Mouse (Mus musculus): ENCODE results near the gene Btaf1. TPM values are rescaled to one million over a fixed set of nuclear protein-coding genes. Genes with fewer than 3 reads are reported as not detected.

Gene Btaf1
- polyA plus RNA-seq, 1 experiment from 2014 or later, result 9.0 TPM

- Histone ChIP-seq H3K36me3 (peaks cover 59% of the 10 kb centered on the region), H3K4me2 (no peak overlapping the region), H3K4me3 (no peak overlapping the region), H3K4me1 (replicated peaks) (no peaks in the 10 kb centered on the region), H3K27me3 (no peaks in the 10 kb centered on the region), H3K9me3 (no peaks in the 10 kb centered on the region), H3K9ac (no peak overlapping the region), H3K27ac (replicated peaks) (no peak overlapping the region)
- 97% methylated on average over 3 of the region's 3 CpGs for WGBS
- ATAC-seq (ENCODE audit: low FRiP score, low read depth), result no peak
These were observed 84.0 kb downstream of the Btaf1 start for GRCm38 (mm10) chr19:37009878-37010281.

DNA sequence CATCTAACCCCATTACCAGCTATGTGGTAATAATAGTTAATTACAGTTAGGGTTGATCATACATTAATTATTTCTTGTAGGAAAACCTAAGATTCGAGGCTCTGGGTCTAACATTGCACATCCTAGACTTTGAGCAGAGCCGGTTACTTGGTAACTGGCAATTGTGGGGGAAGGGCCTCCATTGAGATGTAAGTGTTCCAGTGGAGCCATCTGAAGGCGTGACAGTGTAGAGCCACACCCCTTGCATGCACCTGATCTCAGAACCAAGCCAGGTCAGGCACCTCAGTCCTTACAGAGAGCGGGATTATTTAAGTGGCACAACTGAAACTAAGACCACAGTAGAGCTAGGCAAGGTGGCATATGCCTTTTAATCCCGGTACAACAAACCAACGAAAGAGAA is 87.6 kb downstream of the Btaf1 start:
- Histone ChIP-seq H3K4me3 (no peak overlapping the region), H3K4me2 (no peak overlapping the region), H3K36me3 (peaks cover 45% of the 10 kb centered on the region), H3K9me3 (0 out of 2 replicates have a peak, but pooled peaks cover 4% of the 10 kb centered on the region), H3K27ac (replicated peaks) (no peak overlapping the region), H3K9ac (no peak overlapping the region), H3K27me3 (no peaks in the 10 kb centered on the region), H3K4me1 (replicated peaks) (peaks cover 6% of the 10 kb centered on the region; the same call in 1 of the 2 replicates)
- no peak for ATAC-seq (ENCODE audit: low FRiP score, low read depth)
- 96% methylated on average over 6 of the region's 6 CpGs for WGBS

GRCm38 (mm10) chr19:37014173-37014939 is 88.5 kb downstream of the Btaf1 start:
- H3K4me3 ChIP-seq, result no peak overlapping the region
- peaks cover 42% of the 10 kb centered on the region for H3K36me3 ChIP-seq
- H3K4me2 ChIP-seq, result no peak overlapping the region
- H3K9me3 ChIP-seq, result 0 out of 2 replicates have a peak, but pooled peaks cover 4% of the 10 kb centered on the region
- H3K4me1 ChIP-seq (replicated peaks), result peaks cover 9% of the 10 kb centered on the region; the same call in 1 of the 2 replicates
- H3K27ac ChIP-seq (replicated peaks), result no peak overlapping the region
- no peak overlapping the region for H3K9ac ChIP-seq
- 89% methylated on average over 8 of the region's 8 CpGs for WGBS
- ATAC-seq (ENCODE audit: low FRiP score, low read depth), result no peak
- no peaks in the 10 kb centered on the region for H3K27me3 ChIP-seq

GRCm38 (mm10) chr19:37016890-37017289 is 91.0 kb downstream of the Btaf1 start:
- no peak overlapping the region for H3K27ac ChIP-seq (replicated peaks)
- H3K4me3 ChIP-seq, result no peak overlapping the region
- no peak overlapping the region for H3K4me2 ChIP-seq
- H3K27me3 ChIP-seq, result no peaks in the 10 kb centered on the region
- WGBS, result 95% methylated on average over 6 of the region's 6 CpGs
- ATAC-seq (ENCODE audit: low FRiP score, low read depth), result no peak
- H3K9ac ChIP-seq, result no peak overlapping the region
- H3K4me1 ChIP-seq (replicated peaks), result peaks cover 9% of the 10 kb centered on the region; the same call in 1 of the 2 replicates
- peaks cover 18% of the 10 kb centered on the region for H3K36me3 ChIP-seq
- H3K9me3 ChIP-seq, result 0 out of 2 replicates have a peak, but pooled peaks cover 4% of the 10 kb centered on the region

DNA sequence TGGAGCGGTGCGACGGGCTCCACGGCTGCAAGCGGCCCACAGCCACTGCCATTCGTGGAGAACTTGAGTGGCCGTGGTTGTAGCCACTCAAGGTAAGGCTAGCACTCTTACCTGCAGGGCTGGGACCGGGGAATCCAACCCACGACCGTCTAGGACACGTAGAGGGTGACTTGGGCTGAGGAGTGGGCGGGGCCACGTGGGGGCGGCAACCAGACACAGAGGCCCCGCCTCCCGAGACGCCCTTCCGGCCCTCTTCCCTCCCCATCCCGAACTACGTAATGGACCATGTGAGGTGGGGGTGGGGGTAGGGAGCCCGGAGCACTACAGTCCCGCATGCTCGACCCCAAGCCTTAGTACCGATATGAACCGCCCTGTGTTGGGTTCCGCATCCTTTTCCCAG is 92.5 kb downstream of the Btaf1 start:
- H3K4me2 ChIP-seq, result peak overlapping the region; percentile 57
- no peak overlapping the region for H3K27ac ChIP-seq (replicated peaks)
- 0 out of 2 replicates have a peak, but pooled peaks cover 5% of the 10 kb centered on the region for H3K36me3 ChIP-seq
- peak overlapping the region; percentile 36 for H3K4me3 ChIP-seq
- WGBS, result 5% methylated on average over 26 of the region's 26 CpGs
- H3K27me3 ChIP-seq, result no peaks in the 10 kb centered on the region
- 0 out of 2 replicates have a peak overlapping the region, but pooled peaks have one; percentile 29 for H3K9ac ChIP-seq
- 0 out of 2 replicates have a peak, but pooled peaks cover 4% of the 10 kb centered on the region for H3K9me3 ChIP-seq
- ATAC-seq (ENCODE audit: low FRiP score, low read depth), result peak; percentile 92
- H3K4me1 ChIP-seq (replicated peaks), result peaks cover 9% of the 10 kb centered on the region; the same call in 1 of the 2 replicates

GRCm38 (mm10) chr19:37018931-37019330 is 93.1 kb downstream of the Btaf1 start:
- 56% methylated on average over 5 of the region's 5 CpGs for whole genome bisulfite sequencing
- H3K36me3 ChIP-seq, result 0 out of 2 replicates have a peak, but pooled peaks cover under 1% of the 10 kb centered on the region
- H3K27ac ChIP-seq (replicated peaks), result no peak overlapping the region
- peak overlapping the region; percentile 57 for H3K4me2 ChIP-seq
- H3K9ac ChIP-seq, result 0 out of 2 replicates have a peak overlapping the region, but pooled peaks have one; percentile 29
- H3K27me3 ChIP-seq, result no peaks in the 10 kb centered on the region
- ATAC-seq (ENCODE audit: low FRiP score, low read depth), result no peak
- H3K4me3 ChIP-seq, result peak overlapping the region; percentile 36
- H3K4me1 ChIP-seq (replicated peaks), result peaks cover 9% of the 10 kb centered on the region; the same call in 1 of the 2 replicates
- H3K9me3 ChIP-seq, result 0 out of 2 replicates have a peak, but pooled peaks cover 4% of the 10 kb centered on the region

- ATAC-seq (ENCODE audit: low FRiP score, low read depth), result no peak
- Histone ChIP-seq H3K9me3 (0 out of 2 replicates have a peak, but pooled peaks cover 4% of the 10 kb centered on the region), H3K4me2 (no peak overlapping the region), H3K4me3 (no peak overlapping the region), H3K27me3 (no peaks in the 10 kb centered on the region), H3K27ac (replicated peaks) (no peak overlapping the region), H3K9ac (no peak overlapping the region), H3K36me3 (0 out of 2 replicates have a peak, but pooled peaks cover 8% of the 10 kb centered on the region), H3K4me1 (replicated peaks) (peaks cover 9% of the 10 kb centered on the region; the same call in 1 of the 2 replicates)
- WGBS, result 52% methylated on average over 5 of the region's 5 CpGs
These were observed 94.7 kb downstream of the Btaf1 start for GRCm38 (mm10) chr19:37020531-37020930.

DNA sequence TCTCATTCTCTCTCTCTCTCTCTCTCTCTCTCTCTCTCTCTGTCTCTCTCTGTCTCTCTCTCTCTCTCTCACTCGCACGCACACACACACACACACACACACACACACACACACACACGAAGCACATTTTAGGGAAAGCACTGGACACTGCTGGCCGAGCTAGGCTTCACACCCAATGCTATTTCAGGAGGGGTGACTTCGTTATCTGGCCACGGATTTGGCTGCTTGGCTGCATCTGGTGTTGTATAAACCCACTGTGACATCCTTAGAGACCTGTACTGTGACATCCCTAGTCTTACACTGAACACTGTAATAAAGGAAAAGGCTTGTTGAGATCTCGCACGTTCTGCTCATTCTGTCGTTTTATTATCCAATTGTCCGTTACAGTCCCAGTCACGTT is 95.1 kb downstream of the Btaf1 start:
- no peak overlapping the region for H3K27ac ChIP-seq (replicated peaks)
- no peaks in the 10 kb centered on the region for H3K27me3 ChIP-seq
- no peak overlapping the region for H3K4me3 ChIP-seq
- WGBS, result 76% methylated on average over 11 of the region's 11 CpGs
- H3K36me3 ChIP-seq, result 0 out of 2 replicates have a peak, but pooled peaks cover 8% of the 10 kb centered on the region
- 0 out of 2 replicates have a peak, but pooled peaks cover 4% of the 10 kb centered on the region for H3K9me3 ChIP-seq
- ATAC-seq (ENCODE audit: low FRiP score, low read depth), result no peak
- no peak overlapping the region for H3K9ac ChIP-seq
- H3K4me1 ChIP-seq (replicated peaks), result peaks cover 9% of the 10 kb centered on the region; the same call in 1 of the 2 replicates
- no peak overlapping the region for H3K4me2 ChIP-seq

DNA sequence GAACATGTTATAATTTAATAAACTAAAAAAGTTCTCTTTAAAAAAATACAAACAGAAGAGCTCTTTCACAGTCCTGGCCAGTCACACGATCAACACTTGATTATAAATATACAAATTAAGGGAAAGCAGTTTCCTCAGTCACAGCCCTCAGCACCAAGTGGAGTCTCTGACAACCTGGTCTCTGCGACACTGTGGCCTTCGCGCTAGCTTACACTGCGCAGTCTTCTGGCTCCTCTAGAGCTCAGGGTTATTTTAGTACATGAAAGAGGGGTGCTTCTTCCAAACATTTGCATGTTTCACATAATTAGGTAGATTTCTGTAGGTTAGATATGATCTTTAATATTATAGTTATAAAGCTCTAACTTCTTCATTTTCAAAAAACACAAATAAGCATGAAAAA is 96.3 kb downstream of the Btaf1 start:
- Histone ChIP-seq H3K4me2 (no peak overlapping the region), H3K36me3 (0 out of 2 replicates have a peak, but pooled peaks cover 8% of the 10 kb centered on the region), H3K4me1 (replicated peaks) (peaks cover 9% of the 10 kb centered on the region; the same call in 1 of the 2 replicates), H3K9ac (no peak overlapping the region), H3K27me3 (no peaks in the 10 kb centered on the region), H3K9me3 (no peaks in the 10 kb centered on the region), H3K27ac (replicated peaks) (no peak overlapping the region), H3K4me3 (no peak overlapping the region)
- ATAC-seq (ENCODE audit: low FRiP score, low read depth), result no peak
- WGBS, result 86% methylated on average over 5 of the region's 5 CpGs

DNA sequence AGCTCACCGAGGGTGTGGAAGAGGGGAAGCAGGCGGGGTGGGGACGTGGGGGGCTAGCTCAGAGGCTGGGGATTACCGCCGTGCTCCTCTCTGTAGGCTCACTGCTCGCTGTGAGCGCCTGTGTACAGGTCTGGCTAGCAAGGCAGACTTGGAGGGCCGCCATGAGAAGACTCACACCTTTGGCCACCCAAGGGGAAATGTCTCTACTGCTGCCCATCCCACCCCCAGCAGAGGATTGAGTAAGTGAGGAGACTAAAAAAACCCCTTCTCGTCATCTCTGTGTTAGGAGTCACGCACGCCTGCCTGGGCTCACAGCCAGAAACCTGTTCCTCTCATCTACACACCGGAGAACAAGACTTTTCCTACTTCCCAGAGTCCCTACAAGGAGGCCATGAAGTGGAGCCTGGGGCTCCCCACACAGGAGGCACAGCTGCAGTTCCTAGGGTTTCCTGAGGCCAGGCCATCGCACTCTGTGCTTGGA is 100.0 kb downstream of the Btaf1 start:
- no peaks in the 10 kb centered on the region for H3K27me3 ChIP-seq
- no peak for ATAC-seq (ENCODE audit: low FRiP score, low read depth)
- H3K9me3 ChIP-seq, result no peaks in the 10 kb centered on the region
- H3K9ac ChIP-seq, result no peak overlapping the region
- WGBS, result 72% methylated on average over 13 of the region's 13 CpGs
- no peak overlapping the region for H3K4me3 ChIP-seq
- H3K4me2 ChIP-seq, result no peak overlapping the region
- H3K27ac ChIP-seq (replicated peaks), result no peak overlapping the region
- H3K4me1 ChIP-seq (replicated peaks), result no peaks in the 10 kb centered on the region; the same call in 1 of the 2 replicates
- H3K36me3 ChIP-seq, result 0 out of 2 replicates have a peak, but pooled peaks cover 8% of the 10 kb centered on the region

GRCm38 (mm10) chr19:37026408-37026807 is 100.5 kb downstream of the Btaf1 start:
- 0 out of 2 replicates have a peak, but pooled peaks cover 8% of the 10 kb centered on the region for H3K36me3 ChIP-seq
- H3K27ac ChIP-seq (replicated peaks), result no peak overlapping the region
- H3K9me3 ChIP-seq, result no peaks in the 10 kb centered on the region
- H3K4me3 ChIP-seq, result no peak overlapping the region
- no peaks in the 10 kb centered on the region; the same call in 1 of the 2 replicates for H3K4me1 ChIP-seq (replicated peaks)
- ATAC-seq (ENCODE audit: low FRiP score, low read depth), result no peak
- H3K27me3 ChIP-seq, result no peaks in the 10 kb centered on the region
- H3K9ac ChIP-seq, result no peak overlapping the region
- 84% methylated on average over 11 of the region's 11 CpGs for WGBS
- no peak overlapping the region for H3K4me2 ChIP-seq

- no peak for ATAC-seq (ENCODE audit: low FRiP score, low read depth)
- Histone ChIP-seq H3K4me1 (replicated peaks) (no peaks in the 10 kb centered on the region; the same call in 1 of the 2 replicates), H3K36me3 (0 out of 2 replicates have a peak, but pooled peaks cover 4% of the 10 kb centered on the region), H3K27ac (replicated peaks) (no peak overlapping the region), H3K4me2 (no peak overlapping the region), H3K9ac (no peak overlapping the region), H3K4me3 (no peak overlapping the region), H3K9me3 (no peaks in the 10 kb centered on the region), H3K27me3 (no peaks in the 10 kb centered on the region)
- 67% methylated on average over 6 of the region's 6 CpGs for WGBS
These were observed 103.9 kb downstream of the Btaf1 start for GRCm38 (mm10) chr19:37029771-37030170.
